Mouse (Mus musculus) lung, adult 2 months (tissue): ENCODE measurements around the gene Napsa. TPM values are rescaled to one million over a fixed set of nuclear protein-coding genes. Genes with fewer than 3 reads are reported as not detected.
A peak's percentile ranks its signal among the peaks of the same experiment; 100 is the strongest.

ENCODE experiments used
- DNase-seq: peaks from one replicate; pipeline ENCODE4 v3.0.0; 2022
- H3K4me1 ChIP-seq: fragments of 200-500 bp; 2 replicates; pipeline ENCODE4 v1.6.1; 2011; ENCODE audit warnings: low read length; ENCODE audit not compliant: control insufficient read depth, insufficient read depth
- H3K4me3 ChIP-seq: fragments of 200-500 bp; replicated peaks from 2 replicates; pipeline ENCODE3; 2011; ENCODE audit warnings: low read depth, mild to moderate bottlenecking, control low read depth, low read length; ENCODE audit errors: extremely low read depth
- CTCF ChIP-seq: fragments of 200-500 bp; IDR thresholded peaks from 2 replicates; pipeline ENCODE4 v1.5.1; 2011; ENCODE audit warnings: mild to moderate bottlenecking, low read length, control low read depth; ENCODE audit not compliant: insufficient read depth
- POLR2A ChIP-seq: fragments of 200-500 bp; IDR thresholded peaks from 2 replicates; pipeline ENCODE4 v1.6.1; 2011; ENCODE audit warnings: low read depth, mild to moderate bottlenecking, control low read depth, low read length, borderline replicate concordance; ENCODE audit errors: extremely low read depth
- WGBS: fragments of 180-500 bp; shearing (Covaris S2); methylation state at CpG from one replicate; pipeline ENCODE4 v1.1.7; 2018; 5-methylcytosine and 5-hydroxymethylcytosine counted together
- polyA plus RNA-seq: library from polyadenylated mRNA; depleted of rRNA; stranded (reverse); fragments of >200 nt; gene quantifications from 2 replicates; pipeline ENCODE4 v1.2.3, GENCODE M21; 2012

Gene Napsa
- polyA plus RNA-seq, 1 experiment, result 576 TPM

GRCm38 (mm10) chr7:44591348-44592116, 19.4 kb downstream of the Napsa start:
- no peak for DNase-seq
- TF ChIP-seq CTCF (no peak), POLR2A (no peak)
- H3K4me1 ChIP-seq, result peaks cover 7% of the 10 kb centered on the region
- under 1% methylated on average over 60 of the region's 60 CpGs for WGBS
- H3K4me3 ChIP-seq, result peak overlapping the region; percentile 64

GRCm38 (mm10) chr7:44593051-44593450, 20.9 kb downstream of the Napsa start:
- Histone ChIP-seq H3K4me1 (0 out of 2 replicates have a peak, but pooled peaks cover 3% of the 10 kb centered on the region), H3K4me3 (peak overlapping the region; percentile 17)
- 5% methylated on average over 13 of the region's 15 CpGs for WGBS
- no peak for TF ChIP-seq POLR2A
- no peak for TF ChIP-seq CTCF
- no peak for DNase-seq

GRCm38 (mm10) chr7:44593775-44594174, 21.6 kb downstream of the Napsa start:
- WGBS, result 1% methylated on average over 22 of the region's 22 CpGs
- 0 out of 2 replicates have a peak, but pooled peaks cover 3% of the 10 kb centered on the region for H3K4me1 ChIP-seq
- H3K4me3 ChIP-seq, result peak overlapping the region; percentile 25
- TF ChIP-seq CTCF (no peak), POLR2A (no peak)
- peak; percentile 79 for DNase-seq

GRCm38 (mm10) chr7:44594291-44594690, 22.1 kb downstream of the Napsa start:
- DNase-seq, result no peak
- TF ChIP-seq POLR2A (no peak), CTCF (no peak)
- H3K4me3 ChIP-seq, result no peak overlapping the region
- H3K4me1 ChIP-seq, result 0 out of 2 replicates have a peak, but pooled peaks cover 2% of the 10 kb centered on the region
- 56% methylated on average over 6 of the region's 6 CpGs for WGBS

GRCm38 (mm10) chr7:44595131-44595561, 23.0 kb downstream of the Napsa start:
- H3K4me1 ChIP-seq, result no peaks in the 10 kb centered on the region
- TF ChIP-seq CTCF, result no peak
- no peak for TF ChIP-seq POLR2A
- H3K4me3 ChIP-seq, result no peak overlapping the region
- no peak for DNase-seq
- 93% methylated on average over 20 of the region's 20 CpGs for WGBS

GRCm38 (mm10) chr7:44596051-44596450, 23.9 kb downstream of the Napsa start:
- Histone ChIP-seq H3K4me3 (no peak overlapping the region), H3K4me1 (no peaks in the 10 kb centered on the region)
- TF ChIP-seq POLR2A (no peak), CTCF (no peak)
- 92% methylated on average over 6 of the region's 6 CpGs for WGBS
- DNase-seq, result no peak

- no peak for DNase-seq
- TF ChIP-seq CTCF (no peak), POLR2A (no peak)
- WGBS, result 55% methylated on average over 5 of the region's 5 CpGs
- no peak overlapping the region for H3K4me3 ChIP-seq
- H3K4me1 ChIP-seq, result no peaks in the 10 kb centered on the region
Observed at GRCm38 (mm10) chr7:44596996-44597538, 24.9 kb downstream of the Napsa start.

- no peak for DNase-seq
- no peak overlapping the region for H3K4me3 ChIP-seq
- 81% methylated on average over 4 of the region's 4 CpGs for WGBS
- H3K4me1 ChIP-seq, result no peaks in the 10 kb centered on the region
- TF ChIP-seq CTCF, result no peak
- no peak for TF ChIP-seq POLR2A
Observed at GRCm38 (mm10) chr7:44597666-44598065, 25.5 kb downstream of the Napsa start.

- no peak for DNase-seq
- WGBS, result 71% methylated on average over 12 of the region's 12 CpGs
- Histone ChIP-seq H3K4me3 (no peak overlapping the region), H3K4me1 (no peaks in the 10 kb centered on the region)
- TF ChIP-seq CTCF (no peak), POLR2A (no peak)
Observed at GRCm38 (mm10) chr7:44598336-44598735, 26.2 kb downstream of the Napsa start.
